Mouse (Mus musculus): ENCODE data around the gene Vwa5b1.

DNA sequence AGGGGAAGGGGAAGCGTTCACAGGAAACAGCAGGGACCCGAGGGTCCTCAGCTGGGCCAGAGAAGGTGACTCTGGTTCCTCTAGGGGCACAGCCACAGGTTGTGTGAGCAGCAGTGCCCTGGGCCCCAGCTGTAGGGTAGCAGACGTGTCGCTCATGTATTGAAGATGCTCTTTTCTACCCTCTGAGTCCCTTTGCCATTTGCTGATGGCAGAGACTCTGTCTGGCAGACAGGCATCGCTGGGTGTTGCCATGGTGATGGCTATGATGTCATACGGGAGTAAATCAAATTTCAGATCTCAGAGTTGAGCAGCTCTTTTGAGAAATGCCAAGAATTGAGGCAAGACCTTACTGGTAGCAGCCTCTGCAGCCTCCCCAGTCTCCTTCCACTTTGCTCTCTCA lies 17.4 kb upstream of the Vwa5b1 start:
- no peak for TF ChIP-seq CTCF (IDR thresholded peaks at IDR 0.05; ENCODE audit: low read depth, low read length)
- TF ChIP-seq POLR2A (IDR thresholded peaks at IDR 0.05; ENCODE audit: borderline replicate concordance, low read depth, low read length), result no peak

All from bone marrow macrophage, adult 2 months (primary cell).